Mouse (Mus musculus) lung, postnatal 4 days (tissue): ENCODE results near the gene Acot11.
A peak's percentile ranks its signal among the peaks of the same experiment; 100 is the strongest.
"Not testable (repeated sequence)": the region's sequence is repeated elsewhere in the genome, so short reads cannot be mapped to it uniquely, and the experiment has no call there.

Source experiments
- DNase-seq, 2 experiments: peaks; one replicate each; pipeline ENCODE4 v3.0.0; 2021

Acot11 gene

DNA sequence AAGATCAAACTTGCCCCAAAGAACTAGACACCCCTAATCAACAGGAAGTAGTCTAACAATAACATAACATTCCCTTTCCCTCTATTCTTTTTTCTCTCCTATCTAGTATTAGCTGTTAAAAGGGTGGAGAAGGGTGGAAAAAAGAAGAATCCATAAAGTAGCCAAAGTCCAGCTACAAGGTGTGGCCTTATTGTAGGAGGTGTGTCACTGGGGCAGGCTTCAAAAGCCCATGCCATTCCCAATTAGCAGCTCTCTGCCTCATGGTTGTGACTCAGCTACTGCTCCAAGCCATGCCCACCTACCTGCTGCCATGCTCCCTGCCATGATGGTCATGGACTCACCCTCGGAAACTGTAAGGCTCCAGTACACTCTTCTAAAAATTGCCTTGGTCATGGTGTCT is 32.2 kb downstream of the Acot11 start:
- no peak for DNase-seq

DNA sequence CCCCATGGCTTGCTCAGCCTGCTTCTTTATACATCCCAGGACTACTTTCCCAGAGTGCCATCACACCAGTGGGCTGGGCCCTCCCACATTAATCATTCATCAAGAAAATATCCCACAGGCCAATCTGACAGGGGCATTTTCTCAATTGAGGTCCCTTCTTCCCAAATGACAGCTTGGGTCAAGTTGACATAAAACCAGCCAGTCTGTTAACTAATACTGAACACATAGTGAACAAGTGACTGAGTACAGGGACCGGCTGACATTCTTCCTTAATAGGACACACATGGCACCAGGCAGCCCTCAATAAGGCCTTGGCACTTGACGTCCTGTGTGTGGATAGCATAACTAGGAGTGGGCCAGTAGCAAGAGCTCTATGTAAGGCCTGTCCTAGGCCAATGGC is 35.5 kb downstream of the Acot11 start:
- DNase-seq, result no peak

DNA sequence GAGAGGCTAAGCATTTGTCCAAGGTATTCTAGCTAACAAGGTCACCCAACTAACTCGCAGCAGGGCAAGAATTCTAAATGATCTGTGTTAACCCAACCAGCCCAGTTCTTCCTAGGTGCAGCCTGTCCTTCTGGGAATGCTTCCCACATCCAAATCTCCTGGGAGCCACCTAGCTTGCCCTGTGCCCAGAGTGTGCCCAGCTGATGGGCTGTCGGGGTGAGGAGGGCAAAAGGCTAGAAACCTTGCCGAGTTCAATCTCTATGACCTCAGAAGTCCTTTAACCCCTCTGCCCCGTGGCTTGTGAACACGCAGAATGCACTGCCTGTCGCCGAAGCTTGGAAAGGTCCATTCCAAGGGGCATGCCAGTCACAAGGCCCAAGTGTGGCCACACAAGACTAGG is 40.6 kb downstream of the Acot11 start:
- DNase-seq, result no peak

DNA sequence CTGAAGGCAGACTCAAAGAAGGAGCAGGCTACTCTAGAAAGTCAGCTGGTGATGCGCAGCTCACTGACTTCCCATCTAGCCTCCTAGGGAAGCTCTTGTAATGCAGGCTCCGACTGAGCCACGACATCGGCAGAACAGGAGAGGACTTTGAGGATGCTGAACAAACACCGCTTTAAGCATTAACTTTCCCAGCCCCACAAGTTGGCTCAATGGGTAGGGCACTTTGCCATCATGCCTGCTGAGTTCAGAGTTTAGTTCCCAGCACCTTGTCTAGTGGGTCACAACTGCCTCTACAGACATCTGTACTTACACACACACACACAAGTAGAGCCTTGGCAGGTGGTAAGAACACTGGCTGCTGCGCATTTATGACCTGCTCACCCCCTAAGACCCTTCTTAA is 53.1 kb downstream of the Acot11 start:
- no peak for DNase-seq

DNA sequence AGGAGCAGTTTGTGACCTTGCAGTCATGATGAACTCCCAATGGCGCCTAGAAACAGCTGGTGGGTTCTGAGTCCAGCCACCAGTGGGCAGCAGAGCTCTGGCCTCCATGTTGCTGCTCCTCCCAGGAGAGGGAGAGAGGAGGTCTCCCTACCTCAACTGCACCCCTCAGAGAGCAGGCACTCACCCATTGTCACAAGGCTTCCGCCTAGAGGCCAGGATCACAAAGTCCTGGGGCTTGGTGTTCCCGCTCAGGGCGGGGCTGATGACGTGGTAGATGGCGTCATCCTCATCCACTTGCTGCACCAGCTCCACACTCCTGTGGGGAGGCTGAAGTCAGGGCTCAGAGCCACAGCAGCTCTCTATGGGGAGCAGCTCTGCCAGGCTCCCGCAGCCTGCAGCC is 55.1 kb downstream of the Acot11 start:
- DNase-seq, result peak; percentile 77 to 82

DNA sequence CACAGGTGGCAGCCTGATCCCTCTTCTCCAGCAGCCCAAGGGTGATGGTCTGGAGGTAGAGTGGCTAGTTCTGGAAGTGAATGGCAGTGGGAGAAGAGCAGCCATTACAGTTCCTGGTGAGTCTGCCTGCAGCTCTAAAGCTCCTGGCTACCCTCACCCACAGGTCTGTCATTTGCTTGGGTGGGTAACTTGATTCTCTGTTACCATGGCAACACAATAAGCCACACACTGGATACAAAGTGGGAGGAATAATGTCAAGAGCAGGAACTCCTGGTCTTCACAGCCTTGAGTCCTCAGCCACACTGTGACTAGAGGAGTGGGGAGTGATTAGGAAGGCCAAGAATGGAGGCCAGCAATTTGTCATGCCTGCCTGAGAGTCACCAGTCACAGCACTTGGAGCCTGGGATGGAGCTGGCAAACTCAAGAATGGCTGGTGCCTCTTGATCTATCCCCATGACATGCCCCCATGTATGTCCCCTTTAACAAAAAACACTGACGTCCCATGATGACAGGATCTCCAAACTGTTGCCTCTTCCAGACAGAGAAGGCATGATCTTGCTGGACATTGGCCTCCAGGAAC is 57.7 kb downstream of the Acot11 start:
- no peak for DNase-seq

DNA sequence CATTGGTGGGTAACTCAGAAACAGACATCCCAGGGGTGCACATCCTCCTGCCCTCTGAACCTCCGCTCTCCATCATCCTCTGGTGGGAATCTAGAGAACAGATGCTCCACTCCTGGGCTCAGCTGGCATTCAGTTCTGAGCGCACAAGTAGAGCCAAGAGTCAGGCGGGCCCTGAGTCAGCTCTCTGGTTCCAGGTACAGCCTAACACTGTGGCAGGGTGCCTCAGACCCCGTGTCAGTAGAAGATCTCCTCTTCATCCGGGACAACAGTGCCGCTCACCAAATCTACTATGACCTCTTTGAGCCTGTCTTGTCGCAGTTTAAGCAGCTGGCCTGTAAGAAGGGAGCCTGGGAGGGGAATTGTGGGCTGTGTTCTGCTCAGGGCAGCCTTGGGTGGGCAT is 58.9 kb downstream of the Acot11 start:
- no peak for DNase-seq

DNA sequence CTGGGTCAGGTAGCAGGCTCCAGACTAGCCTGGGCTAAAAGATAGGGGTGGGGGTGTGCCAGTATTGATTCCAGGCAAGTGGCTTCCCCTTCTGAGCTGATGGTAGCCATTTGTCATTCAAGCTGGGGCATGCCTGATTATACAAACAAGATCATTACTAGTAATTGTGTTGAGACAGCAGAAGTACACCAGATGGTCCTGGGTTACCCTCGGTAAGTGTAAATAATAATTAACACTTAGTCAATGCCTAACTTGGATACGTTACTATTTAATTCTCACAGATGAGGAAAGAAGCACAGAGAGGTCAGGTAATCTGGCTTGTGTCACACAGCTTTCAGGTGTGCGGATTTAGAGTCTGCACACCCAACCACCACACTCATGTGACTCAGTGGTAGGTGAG is 66.9 kb downstream of the Acot11 start:
- DNase-seq, result no peak

DNA sequence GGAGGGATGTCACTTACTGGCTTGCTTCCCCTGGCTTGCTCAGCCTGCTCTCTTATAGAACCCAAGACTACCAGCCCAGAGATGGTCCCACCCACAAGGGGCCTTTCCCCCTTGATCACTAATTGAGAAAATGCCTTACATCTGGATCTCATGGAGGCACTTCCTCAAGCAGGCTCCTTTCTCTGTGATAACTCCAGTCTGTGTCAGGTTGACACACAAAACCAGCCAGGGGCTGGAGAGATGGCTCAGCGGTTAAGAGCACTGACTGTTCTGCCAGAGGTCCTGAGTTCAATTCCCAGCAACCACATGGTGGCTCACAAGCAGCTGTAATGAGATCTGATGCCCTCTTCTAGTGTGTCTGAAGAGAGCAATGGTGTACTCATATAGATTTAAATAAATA is 67.9 kb downstream of the Acot11 start:
- DNase-seq, result not testable (repeated sequence)

DNA sequence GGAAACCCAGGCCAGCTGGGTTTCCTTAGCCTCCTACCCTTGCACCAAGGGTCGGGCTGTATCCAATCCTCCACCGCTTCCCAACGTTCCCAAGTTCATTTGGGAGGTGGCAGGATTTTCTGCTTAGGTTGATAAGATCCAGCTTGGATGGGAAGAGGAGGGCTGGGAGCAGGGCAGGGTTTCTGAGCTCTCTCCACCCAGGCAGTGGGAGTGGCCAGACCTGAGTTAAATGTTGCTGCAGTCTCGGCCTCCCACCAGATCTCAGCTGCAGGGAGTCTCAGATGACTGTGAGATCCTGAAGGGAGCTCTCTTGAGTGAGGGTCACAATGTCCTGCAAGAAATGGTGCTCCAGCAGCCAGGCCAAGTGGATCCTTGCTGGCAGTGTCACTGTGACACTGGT is 71.2 kb downstream of the Acot11 start, which contains the start of gene Fam151a:
Gene Fam151a, plus strand, starts transcription at position 254 of the 400 bp plus-strand sequence.
- no peak for DNase-seq

DNA sequence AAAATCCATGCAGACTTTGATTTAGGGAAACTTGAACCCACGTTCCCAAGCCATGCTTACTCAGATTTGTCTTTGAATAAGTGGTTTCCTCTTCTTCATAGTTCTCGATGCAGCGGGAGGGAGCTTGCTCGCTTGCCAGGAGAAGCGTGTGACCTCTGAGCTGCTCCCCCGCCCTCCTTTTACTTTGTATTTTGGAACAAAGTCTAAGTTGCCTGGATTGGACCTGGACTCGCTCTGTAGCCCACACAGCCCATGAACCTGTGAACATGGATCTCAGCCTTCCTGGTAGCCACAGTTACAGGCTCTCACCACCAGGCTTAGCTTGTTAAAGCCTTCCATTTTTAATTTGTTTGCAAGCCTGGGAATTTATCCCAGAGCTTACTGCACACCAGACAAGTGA is 74.0 kb downstream of the Acot11 start, which contains the start of gene Mroh7:
Gene Mroh7, minus strand, starts transcription at position 112 of the 400 bp plus-strand sequence.
- DNase-seq, result no peak

DNA sequence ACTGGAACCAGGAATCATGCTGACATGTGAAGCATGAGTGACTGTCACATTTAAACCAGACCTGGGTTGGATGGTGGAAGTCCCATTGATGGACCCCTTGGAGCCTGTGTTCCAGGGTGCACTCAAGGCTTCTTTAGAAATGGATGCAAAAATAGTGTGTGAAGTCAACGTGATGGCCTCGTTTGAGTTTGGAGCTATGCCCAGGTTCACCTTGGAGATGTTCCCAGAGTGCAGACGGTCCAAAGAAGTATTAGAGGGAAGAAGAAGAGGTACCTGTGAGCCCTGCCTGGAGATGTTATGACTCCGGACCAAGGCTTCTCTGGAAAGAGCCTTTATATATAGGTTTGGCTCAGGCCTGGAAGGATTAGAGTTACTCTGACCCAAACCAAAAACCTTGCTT is 84.2 kb downstream of the Acot11 start:
- DNase-seq, result no peak

DNA sequence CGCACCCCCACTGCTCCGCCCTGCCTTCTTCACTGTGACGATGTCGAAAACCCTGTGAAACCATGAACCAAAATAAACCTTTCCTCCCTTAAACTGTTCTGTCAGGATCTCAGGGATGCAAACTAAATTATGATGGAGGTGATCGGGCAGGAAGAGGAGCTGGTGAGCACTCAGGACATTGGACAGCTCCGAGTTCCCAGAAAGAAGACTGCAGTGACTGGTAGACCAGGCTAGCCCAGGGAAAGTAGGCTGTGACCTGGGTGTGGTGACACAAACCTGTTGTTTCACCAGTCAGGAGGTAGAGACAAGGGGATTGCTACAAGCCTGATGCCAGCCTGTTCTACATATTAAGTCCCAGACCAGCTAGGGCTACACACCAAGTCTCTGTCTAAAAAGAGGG is 91.2 kb downstream of the Acot11 start:
- DNase-seq, result no peak

DNA sequence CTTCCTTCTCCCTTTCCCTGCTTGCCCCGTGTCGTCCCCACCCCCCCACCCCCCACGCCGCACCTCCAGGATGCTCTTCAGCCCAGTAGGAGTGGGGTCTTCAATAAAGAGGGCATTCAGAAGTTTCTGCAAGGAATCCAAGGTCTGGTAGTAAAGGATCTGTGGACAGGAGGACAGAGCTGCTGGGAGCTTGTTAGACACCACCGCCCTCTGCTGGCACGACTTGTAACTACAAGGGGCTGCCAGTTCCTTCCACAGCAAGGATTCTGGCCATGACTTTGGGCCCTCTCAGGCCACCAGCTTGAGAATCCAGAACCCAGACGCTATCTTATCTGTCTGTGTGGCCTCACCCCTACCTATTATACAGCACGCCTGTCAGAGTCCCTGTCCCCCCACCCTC is 96.4 kb downstream of the Acot11 start:
- DNase-seq, result peak; percentile 69 to 82

DNA sequence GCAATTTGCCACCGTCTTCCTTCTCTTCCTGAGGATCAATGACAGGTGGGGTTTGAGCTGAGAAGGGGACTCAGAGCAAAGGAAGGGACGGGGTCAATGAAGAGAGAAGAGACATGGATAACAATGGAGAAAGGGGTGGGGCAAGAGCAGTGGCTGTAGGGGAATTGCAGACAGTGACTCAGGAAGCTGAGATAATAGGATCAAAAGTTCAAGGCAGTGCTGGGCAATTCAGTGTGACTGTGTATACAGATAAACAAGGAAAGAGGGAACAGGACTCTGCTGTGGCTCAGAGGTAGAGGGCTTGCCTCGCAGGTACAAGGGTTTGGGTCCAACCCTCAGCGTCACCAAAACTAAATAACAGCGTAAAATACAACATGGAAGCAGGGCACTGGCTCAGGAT is 96.8 kb downstream of the Acot11 start:
- DNase-seq, result no peak

DNA sequence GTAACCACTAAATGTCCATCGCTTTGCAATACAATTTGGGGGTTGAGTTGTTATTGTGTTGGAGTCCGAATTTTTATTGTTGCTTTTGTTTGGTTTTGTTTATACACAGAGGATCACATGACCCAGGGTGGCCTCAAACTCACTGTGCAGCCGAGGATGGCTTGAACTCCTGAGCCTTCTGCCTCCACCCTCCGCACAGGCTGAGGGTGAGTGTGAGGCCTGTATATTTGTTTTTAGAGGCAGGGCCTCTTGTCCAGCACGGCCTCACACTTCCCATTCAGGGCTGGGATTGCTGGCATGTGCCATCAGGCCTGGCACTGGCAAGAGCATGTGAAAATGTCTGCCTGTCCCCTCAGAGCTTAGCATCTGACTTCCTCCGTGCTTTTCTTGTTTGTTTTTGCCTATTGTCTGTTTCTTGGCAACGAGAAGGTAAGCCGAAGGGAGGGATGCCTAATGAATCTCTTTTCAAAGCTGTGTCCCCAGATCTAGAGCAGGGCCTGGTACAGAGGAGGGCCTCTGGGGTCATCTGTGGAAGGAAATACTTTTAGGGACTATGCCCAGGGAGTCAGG is 99.6 kb downstream of the Acot11 start:
- no peak for DNase-seq

DNA sequence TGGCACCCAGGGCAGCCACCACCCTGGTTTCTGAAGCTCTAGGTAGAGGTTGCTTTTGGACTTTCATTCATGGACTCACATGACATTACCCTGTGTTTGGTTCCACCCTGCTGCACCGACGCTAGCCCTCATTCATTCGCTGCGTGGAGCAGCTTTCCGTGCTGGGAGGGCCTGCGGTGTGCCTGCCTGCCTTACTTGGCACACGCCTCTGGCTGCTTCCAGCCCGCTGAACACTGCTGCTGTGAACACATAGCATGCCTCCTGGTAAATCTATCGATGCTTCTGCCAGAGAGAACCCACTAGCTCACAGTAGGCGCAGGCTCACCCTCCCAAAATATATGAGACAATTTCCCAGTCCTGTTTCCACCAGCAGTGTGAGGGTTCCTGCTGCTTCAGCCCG is 100.4 kb downstream of the Acot11 start:
- no peak for DNase-seq

DNA sequence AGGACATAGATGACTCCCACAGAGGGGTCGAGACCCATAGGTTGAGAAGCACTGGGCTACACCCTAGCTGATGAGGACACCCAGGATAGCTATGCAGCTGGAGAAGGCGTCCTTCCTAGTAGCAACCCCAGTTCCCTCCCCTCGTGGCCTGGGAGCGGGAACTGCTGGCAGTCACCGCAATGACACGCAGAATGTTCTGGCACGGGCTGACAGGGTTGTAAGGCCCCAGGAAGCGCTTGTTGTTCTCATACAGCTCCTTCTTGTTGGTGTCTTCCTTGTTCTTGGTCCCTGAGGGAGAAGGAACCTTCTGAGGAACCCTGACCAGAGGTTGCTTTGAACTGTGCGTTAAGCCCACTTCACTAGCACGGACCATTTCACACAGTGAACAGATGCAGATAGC is 100.8 kb downstream of the Acot11 start:
- DNase-seq, result no peak

DNA sequence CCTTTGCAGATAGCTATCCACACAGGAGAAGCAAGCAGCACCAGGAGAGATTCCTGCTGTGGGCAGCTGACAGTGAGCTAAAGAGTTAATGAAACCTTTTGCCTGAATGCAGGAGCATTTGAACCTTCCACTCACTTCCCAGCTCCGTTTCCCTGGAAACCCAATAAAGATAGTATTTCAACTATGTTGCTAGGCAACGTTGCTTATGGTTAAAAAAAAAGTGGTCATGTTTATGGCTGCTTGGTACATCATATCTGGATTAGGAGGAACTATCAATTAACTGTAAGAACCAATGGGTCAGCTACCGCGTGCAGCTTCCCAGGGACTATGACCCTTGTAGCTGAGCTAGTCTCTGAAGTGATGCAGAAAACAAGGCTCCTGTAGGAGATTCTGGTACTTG is 104.0 kb downstream of the Acot11 start:
- no peak for DNase-seq

DNA sequence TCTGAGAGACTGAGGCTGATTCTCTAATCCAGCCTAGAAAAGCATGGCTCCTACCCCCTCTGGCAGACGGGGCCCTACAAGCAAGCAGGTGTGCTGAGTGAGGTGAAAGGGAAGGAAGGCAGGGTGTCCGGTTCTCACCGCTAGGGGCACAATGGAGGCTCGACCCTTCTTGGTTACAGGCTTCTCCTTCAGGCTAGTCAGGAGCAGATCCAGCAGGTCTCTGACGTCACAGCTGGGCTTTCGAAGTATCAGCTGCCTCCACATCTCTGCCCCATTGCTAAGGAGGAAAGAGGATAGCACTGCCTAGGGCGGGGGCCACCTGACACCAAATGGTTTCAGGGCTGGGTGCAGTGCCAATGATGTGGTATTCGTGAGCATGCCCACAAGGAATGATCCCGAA is 104.8 kb downstream of the Acot11 start:
- DNase-seq, result peak in 1 of 2 experiments; percentile 17
